Mouse (Mus musculus): ENCODE measurements at regions not wholly inside any gene's neighbourhood (a gene's known extent, or its start where the extent isn't known, plus 50 kb on each side); places are given as distances from the start of the nearest gene placed in this dataset.
A peak's percentile ranks its signal among the peaks of the same experiment; 100 is the strongest.

- H3K9me3 ChIP-seq = no peaks in the 10 kb centered on the region
- 59% methylated on average over 7 of the region's 7 CpGs for WGBS
These were observed 137.3 kb upstream of the Gk2 start for GRCm38 (mm10) chr5:97594081-97594480.

GRCm38 (mm10) chr5:97582509-97582908 lies 125.7 kb upstream of the Gk2 start:
- Histone ChIP-seq H3K4me2 (no peak overlapping the region), H3K27ac (replicated peaks) (no peak overlapping the region), H3K4me3 (no peak overlapping the region), H3K9me3 (no peaks in the 10 kb centered on the region), H3K27me3 (peaks cover 4% of the 10 kb centered on the region; the same call in 1 of the 2 replicates), H3K9ac (no peak overlapping the region), H3K36me3 (no peaks in the 10 kb centered on the region), H3K4me1 (replicated peaks) (no peaks in the 10 kb centered on the region)
- ATAC-seq (ENCODE audit: low read depth) = peak; percentile 89
- WGBS = 37% methylated on average over 2 of the region's 2 CpGs

More at GRCm38 (mm10) chr5:97594081-97594480, 137.3 kb upstream of the Gk2 start:
- H3K36me3 ChIP-seq = no peaks in the 10 kb centered on the region
- H3K9ac ChIP-seq = no peak overlapping the region
- H3K4me1 ChIP-seq (replicated peaks) = no peaks in the 10 kb centered on the region
- no peaks in the 10 kb centered on the region for H3K27me3 ChIP-seq
- H3K4me3 ChIP-seq = no peak overlapping the region
- H3K27ac ChIP-seq (replicated peaks) = no peak overlapping the region
- ATAC-seq (ENCODE audit: low read depth) = no peak
- no peak overlapping the region for H3K4me2 ChIP-seq

GRCm38 (mm10) chr5:97565486-97565885 lies 108.7 kb upstream of the Gk2 start:
- no peak for ATAC-seq (ENCODE audit: low read depth)
- H3K4me1 ChIP-seq (replicated peaks) = no peaks in the 10 kb centered on the region
- H3K9ac ChIP-seq = no peak overlapping the region
- no peaks in the 10 kb centered on the region for H3K27me3 ChIP-seq
- H3K27ac ChIP-seq (replicated peaks) = no peak overlapping the region
- H3K36me3 ChIP-seq = no peaks in the 10 kb centered on the region
- H3K4me3 ChIP-seq = no peak overlapping the region
- H3K4me2 ChIP-seq = no peak overlapping the region
- 78% methylated on average over 5 of the region's 5 CpGs for WGBS
- no peaks in the 10 kb centered on the region for H3K9me3 ChIP-seq

GRCm38 (mm10) chr5:97563724-97564123 lies 106.9 kb upstream of the Gk2 start:
- no peaks in the 10 kb centered on the region for H3K36me3 ChIP-seq
- 70% methylated on average over 6 of the region's 6 CpGs for WGBS
- no peak overlapping the region for H3K9ac ChIP-seq
- no peaks in the 10 kb centered on the region for H3K27me3 ChIP-seq
- no peak overlapping the region for H3K4me3 ChIP-seq
- H3K27ac ChIP-seq (replicated peaks) = no peak overlapping the region
- no peaks in the 10 kb centered on the region for H3K4me1 ChIP-seq (replicated peaks)
- no peaks in the 10 kb centered on the region for H3K9me3 ChIP-seq
- H3K4me2 ChIP-seq = no peak overlapping the region
- no peak for ATAC-seq (ENCODE audit: low read depth)

- Histone ChIP-seq H3K4me3 (no peak overlapping the region), H3K4me2 (no peak overlapping the region), H3K4me1 (replicated peaks) (no peaks in the 10 kb centered on the region), H3K36me3 (no peaks in the 10 kb centered on the region), H3K27me3 (no peaks in the 10 kb centered on the region), H3K9me3 (peaks cover 7% of the 10 kb centered on the region; the same call in 1 of the 2 replicates), H3K9ac (no peak overlapping the region), H3K27ac (replicated peaks) (no peak overlapping the region)
- WGBS = 85% methylated on average over 6 of the region's 6 CpGs
- no peak for ATAC-seq (ENCODE audit: low read depth)
These were observed 97.5 kb upstream of the Gk2 start for GRCm38 (mm10) chr5:97554274-97554673.

- no peak overlapping the region for H3K9ac ChIP-seq
- 59% methylated on average over 3 of the region's 3 CpGs for WGBS
- H3K4me2 ChIP-seq = no peak overlapping the region
- no peak overlapping the region for H3K4me3 ChIP-seq
- no peaks in the 10 kb centered on the region for H3K36me3 ChIP-seq
- H3K9me3 ChIP-seq = peaks cover 7% of the 10 kb centered on the region; the same call in 1 of the 2 replicates
- H3K27me3 ChIP-seq = no peaks in the 10 kb centered on the region
- no peaks in the 10 kb centered on the region for H3K4me1 ChIP-seq (replicated peaks)
- ATAC-seq (ENCODE audit: low read depth) = no peak
- H3K27ac ChIP-seq (replicated peaks) = no peak overlapping the region
These were observed 96.3 kb upstream of the Gk2 start for GRCm38 (mm10) chr5:97553122-97553521.

- no peak overlapping the region for H3K9ac ChIP-seq
- H3K9me3 ChIP-seq = no peaks in the 10 kb centered on the region
- no peak overlapping the region for H3K4me2 ChIP-seq
- no peaks in the 10 kb centered on the region for H3K36me3 ChIP-seq
- peak; percentile 47 for ATAC-seq (ENCODE audit: low read depth)
- H3K4me3 ChIP-seq = no peak overlapping the region
- H3K4me1 ChIP-seq (replicated peaks) = no peaks in the 10 kb centered on the region
- 26% methylated on average over 3 of the region's 3 CpGs for WGBS
- H3K27me3 ChIP-seq = no peaks in the 10 kb centered on the region
- no peak overlapping the region for H3K27ac ChIP-seq (replicated peaks)
These were observed 80.9 kb upstream of the Gk2 start for GRCm38 (mm10) chr5:97537492-97538257.

- Histone ChIP-seq H3K36me3 (no peaks in the 10 kb centered on the region), H3K4me2 (no peak overlapping the region), H3K27ac (replicated peaks) (no peak overlapping the region), H3K4me3 (no peak overlapping the region), H3K4me1 (replicated peaks) (no peaks in the 10 kb centered on the region), H3K9me3 (no peaks in the 10 kb centered on the region), H3K27me3 (no peaks in the 10 kb centered on the region), H3K9ac (no peak overlapping the region)
- no peak for ATAC-seq (ENCODE audit: low read depth)
- WGBS = 71% methylated on average over 5 of the region's 5 CpGs
These were observed 76.9 kb upstream of the Gk2 start for GRCm38 (mm10) chr5:97533733-97534132.

GRCm38 (mm10) chr5:97527555-97527954 lies 70.7 kb upstream of the Gk2 start:
- no peak overlapping the region for H3K4me2 ChIP-seq
- H3K9ac ChIP-seq = no peak overlapping the region
- 79% methylated on average over 5 of the region's 5 CpGs for WGBS
- no peaks in the 10 kb centered on the region for H3K27me3 ChIP-seq
- no peak for ATAC-seq (ENCODE audit: low read depth)
- H3K27ac ChIP-seq (replicated peaks) = no peak overlapping the region
- H3K4me1 ChIP-seq (replicated peaks) = no peaks in the 10 kb centered on the region
- no peaks in the 10 kb centered on the region for H3K9me3 ChIP-seq
- H3K36me3 ChIP-seq = no peaks in the 10 kb centered on the region
- no peak overlapping the region for H3K4me3 ChIP-seq

Measured in neural tube, embryonic 13.5 days (tissue).